Mouse (Mus musculus) liver, embryonic 12.5 days (tissue): ENCODE measurements at regions not wholly inside any gene's neighbourhood (a gene's known extent, or its start where the extent isn't known, plus 50 kb on each side); places are given as distances from the start of the nearest gene placed in this dataset.

Experiments
- ATAC-seq: fragments of 200-750 bp; cut with Nextera tagmentation; 2 replicates; pipeline ENCODE4 v1.8.0; 2017; ENCODE audit warnings: moderate number of reproducible peaks, mild to moderate bottlenecking, moderate library complexity
- H3K27ac ChIP-seq: fragments of 300-500 bp; sonication (generic); 2 replicates; pipeline ENCODE4 v1.5.1; 2016; ENCODE audit warnings: mild to moderate bottlenecking
- H3K27me3 ChIP-seq: fragments of 300-500 bp; sonication (generic); replicated peaks from 2 replicates; pipeline ENCODE4 v1.6.1; 2016; ENCODE audit warnings: mild to moderate bottlenecking, moderate library complexity
- H3K36me3 ChIP-seq: fragments of 300-500 bp; sonication (generic); 2 replicates; pipeline ENCODE4 v1.6.1; 2016; ENCODE audit warnings: mild to moderate bottlenecking, moderate library complexity
- H3K4me1 ChIP-seq: fragments of 300-500 bp; sonication (generic); 2 replicates; pipeline ENCODE4 v1.6.1; 2016
- H3K4me2 ChIP-seq: fragments of 300-500 bp; sonication (generic); 2 replicates; pipeline ENCODE4 v1.6.1; 2016; ENCODE audit warnings: mild to moderate bottlenecking, moderate library complexity
- H3K4me3 ChIP-seq: fragments of 300-500 bp; sonication (generic); 2 replicates; pipeline ENCODE4 v1.5.1; 2016; ENCODE audit warnings: mild to moderate bottlenecking, moderate library complexity
- H3K9ac ChIP-seq: fragments of 300-500 bp; sonication (generic); 2 replicates; pipeline ENCODE4 v1.6.1; 2016; ENCODE audit warnings: mild to moderate bottlenecking, moderate library complexity
- H3K9me3 ChIP-seq: fragments of 300-500 bp; sonication (generic); replicated peaks from 2 replicates; pipeline ENCODE4 v1.6.1; 2016; ENCODE audit warnings: mild to moderate bottlenecking, moderate library complexity

GRCm38 (mm10) chr16:25224801-25225200, 61.8 kb upstream of the Tprg start:
- Histone ChIP-seq H3K4me3 (no peak overlapping the region), H3K4me1 (no peaks in the 10 kb centered on the region), H3K9me3 (no peaks in the 10 kb centered on the region), H3K36me3 (no peaks in the 10 kb centered on the region), H3K27ac (no peak overlapping the region), H3K27me3 (no peaks in the 10 kb centered on the region), H3K4me2 (no peak overlapping the region), H3K9ac (no peak overlapping the region)
- no peak for ATAC-seq
